Mouse (Mus musculus) small intestine, adult 2 months (tissue): ENCODE results near the gene Plcb4. TPM values are rescaled to one million over a fixed set of nuclear protein-coding genes. Genes with fewer than 3 reads are reported as not detected.

Experiments
- H3K27ac ChIP-seq: fragments of 200-500 bp; 2 replicates; pipeline ENCODE4 v1.5.1; 2012; ENCODE audit warnings: low read depth, low read length, control low read depth, inconsistent platforms; ENCODE audit not compliant: insufficient read depth
- H3K27me3 ChIP-seq: fragments of 200-500 bp; 2 replicates; pipeline ENCODE4 v1.6.1; 2012; ENCODE audit warnings: mild to moderate bottlenecking, moderate library complexity, low read length, inconsistent platforms; ENCODE audit not compliant: control insufficient read depth, insufficient read depth
- H3K36me3 ChIP-seq: fragments of 200-500 bp; 2 replicates; pipeline ENCODE4 v1.6.1; 2012; ENCODE audit warnings: mild to moderate bottlenecking, low read length, control low read depth, inconsistent platforms; ENCODE audit not compliant: control insufficient read depth, insufficient read depth
- H3K4me1 ChIP-seq: fragments of 200-500 bp; 2 replicates; pipeline ENCODE4 v1.6.1; 2012; ENCODE audit warnings: low read length, inconsistent platforms, mixed read lengths; ENCODE audit not compliant: control insufficient read depth, insufficient read depth, insufficient read length
- H3K4me3 ChIP-seq: fragments of 200-500 bp; 2 replicates; pipeline ENCODE4 v1.5.1; 2012; ENCODE audit warnings: low read depth, mild to moderate bottlenecking, control low read depth, inconsistent platforms, low read length, moderate library complexity
- CTCF ChIP-seq: fragments of 200-500 bp; IDR thresholded peaks from 2 replicates; pipeline ENCODE4 v1.5.1; 2012; ENCODE audit warnings: low read depth, mild to moderate bottlenecking, control low read depth, inconsistent platforms, low read length, moderate library complexity, mixed read lengths; ENCODE audit not compliant: insufficient replicate concordance, insufficient read length; ENCODE audit errors: extremely low read depth
- POLR2A ChIP-seq: fragments of 200-500 bp; IDR thresholded peaks from 2 replicates; pipeline ENCODE4 v1.6.1; 2012; ENCODE audit warnings: low read depth, mild to moderate bottlenecking, control low read depth, inconsistent platforms, low read length, moderate library complexity
- WGBS: fragments of 180-500 bp; shearing (Covaris S2); methylation state at CpG from one replicate; pipeline ENCODE4 v1.1.7; 2018; 5-methylcytosine and 5-hydroxymethylcytosine counted together
- polyA plus RNA-seq: library from polyadenylated mRNA; depleted of rRNA; stranded (reverse); fragments of >200 nt; gene quantifications from 2 replicates; pipeline ENCODE4 v1.2.3, GENCODE M21; 2012

The Plcb4 gene
- polyA plus RNA-seq, 1 experiment = 1.9 TPM

GRCm38 (mm10) chr2:135811453-135812101, 152.8 kb downstream of the Plcb4 start:
- Histone ChIP-seq H3K27ac (no peak overlapping the region), H3K4me3 (no peak overlapping the region), H3K4me1 (no peaks in the 10 kb centered on the region), H3K36me3 (no peaks in the 10 kb centered on the region), H3K27me3 (no peaks in the 10 kb centered on the region)
- 53% methylated on average over 5 of the region's 5 CpGs for WGBS
- TF ChIP-seq POLR2A (no peak), CTCF (no peak)

- Histone ChIP-seq H3K4me3 (no peak overlapping the region), H3K27ac (no peak overlapping the region), H3K27me3 (no peaks in the 10 kb centered on the region), H3K4me1 (no peaks in the 10 kb centered on the region), H3K36me3 (no peaks in the 10 kb centered on the region)
- 86% methylated on average over 8 of the region's 8 CpGs for WGBS
- TF ChIP-seq POLR2A = no peak
These were observed 154.0 kb downstream of the Plcb4 start for GRCm38 (mm10) chr2:135812701-135813246.

- no peaks in the 10 kb centered on the region for H3K36me3 ChIP-seq
- TF ChIP-seq POLR2A (no peak), CTCF (no peak)
- no peaks in the 10 kb centered on the region for H3K27me3 ChIP-seq
- H3K4me1 ChIP-seq = no peaks in the 10 kb centered on the region
- no peak overlapping the region for H3K27ac ChIP-seq
- H3K4me3 ChIP-seq = no peak overlapping the region
- 35% methylated on average over 2 of the region's 2 CpGs for WGBS
These were observed 161.9 kb downstream of the Plcb4 start for GRCm38 (mm10) chr2:135820691-135821090.

GRCm38 (mm10) chr2:135823690-135824089, 164.9 kb downstream of the Plcb4 start:
- H3K4me3 ChIP-seq = no peak overlapping the region

GRCm38 (mm10) chr2:135824757-135825156, 165.9 kb downstream of the Plcb4 start:
- no peaks in the 10 kb centered on the region for H3K36me3 ChIP-seq
- H3K4me1 ChIP-seq = no peaks in the 10 kb centered on the region
- H3K4me3 ChIP-seq = no peak overlapping the region
- WGBS = 98% methylated on average over 1 of the region's 1 CpGs
- TF ChIP-seq CTCF (no peak), POLR2A (no peak)
- H3K27me3 ChIP-seq = no peaks in the 10 kb centered on the region
- no peak overlapping the region for H3K27ac ChIP-seq

More at GRCm38 (mm10) chr2:135823690-135824089, 164.9 kb downstream of the Plcb4 start:
- Histone ChIP-seq H3K4me1 (no peaks in the 10 kb centered on the region), H3K27me3 (no peaks in the 10 kb centered on the region), H3K27ac (no peak overlapping the region), H3K36me3 (no peaks in the 10 kb centered on the region)
- WGBS = 87% methylated on average over 1 of the region's 1 CpGs
- TF ChIP-seq CTCF = no peak

- Histone ChIP-seq H3K27me3 (no peaks in the 10 kb centered on the region), H3K4me3 (no peak overlapping the region), H3K36me3 (no peaks in the 10 kb centered on the region), H3K27ac (no peak overlapping the region), H3K4me1 (no peaks in the 10 kb centered on the region)
- 74% methylated on average over 2 of the region's 2 CpGs for WGBS
- TF ChIP-seq CTCF (no peak), POLR2A (no peak)
These were observed 166.8 kb downstream of the Plcb4 start for GRCm38 (mm10) chr2:135825645-135826044.

GRCm38 (mm10) chr2:135826616-135827360, 168.0 kb downstream of the Plcb4 start:
- no peak overlapping the region for H3K4me3 ChIP-seq
- no peaks in the 10 kb centered on the region for H3K27me3 ChIP-seq
- no peak for TF ChIP-seq CTCF
- TF ChIP-seq POLR2A = no peak
- H3K36me3 ChIP-seq = no peaks in the 10 kb centered on the region
- 89% methylated on average over 3 of the region's 3 CpGs for WGBS
- H3K27ac ChIP-seq = no peak overlapping the region
- H3K4me1 ChIP-seq = no peaks in the 10 kb centered on the region
